Mouse (Mus musculus) liver, adult 2 months (tissue): ENCODE data around the gene Ggt7. TPM values are rescaled to one million over a fixed set of nuclear protein-coding genes. Genes with fewer than 3 reads are reported as not detected.

ENCODE experiments used
- DNase-seq: peaks from one replicate; pipeline ENCODE4 v3.0.0-alpha.2; 2011; ENCODE audit warnings: low read depth, low spot score; ENCODE audit errors: extremely low read depth
- H3K27ac ChIP-seq: fragments of 200-500 bp; replicated peaks from 2 replicates; pipeline ENCODE4 v1.5.1; 2012; ENCODE audit warnings: low read depth, mild to moderate bottlenecking, control low read depth, inconsistent platforms, low read length; ENCODE audit not compliant: insufficient read depth
- H3K27me3 ChIP-seq: fragments of 200-500 bp; 2 replicates; pipeline ENCODE4 v1.6.1; 2012; ENCODE audit warnings: mild to moderate bottlenecking, moderate library complexity, low read length, inconsistent platforms; ENCODE audit not compliant: control insufficient read depth, insufficient read depth
- H3K36me3 ChIP-seq: fragments of 200-500 bp; 2 replicates; pipeline ENCODE4 v1.6.1; 2012; ENCODE audit warnings: low read length, inconsistent platforms; ENCODE audit not compliant: control insufficient read depth, insufficient read depth
- H3K4me1 ChIP-seq: fragments of 200-500 bp; 2 replicates; pipeline ENCODE4 v1.6.1; 2011; ENCODE audit warnings: low read length; ENCODE audit not compliant: control insufficient read depth, insufficient read depth
- H3K4me3 ChIP-seq: fragments of 200-500 bp; 2 replicates; pipeline ENCODE4 v1.5.1; 2011; ENCODE audit warnings: low read depth, mild to moderate bottlenecking, control low read depth, low read length, moderate library complexity; ENCODE audit not compliant: insufficient read depth
- H3K79me2 ChIP-seq: fragments of 200-500 bp; 2 replicates; pipeline ENCODE4 v1.6.1; 2012; ENCODE audit warnings: inconsistent platforms, mild to moderate bottlenecking, low read length, moderate library complexity; ENCODE audit not compliant: control insufficient read depth, insufficient read depth
- H3K9ac ChIP-seq: fragments of 200-500 bp; 2 replicates; pipeline ENCODE4 v1.6.1; 2012; ENCODE audit warnings: low read depth, mild to moderate bottlenecking, control low read depth, inconsistent platforms, low read length
- CTCF ChIP-seq: fragments of 200-500 bp; IDR thresholded peaks from 2 replicates; pipeline ENCODE4 v1.5.1; 2011; ENCODE audit warnings: low read depth, low read length, control low read depth
- POLR2A ChIP-seq: fragments of 200-500 bp; IDR thresholded peaks from 2 replicates; pipeline ENCODE4 v1.6.1; 2011; ENCODE audit warnings: low read length, control low read depth; ENCODE audit not compliant: insufficient read depth; ENCODE audit errors: extremely low read depth
- WGBS: fragments of 180-500 bp; shearing (Covaris S2); methylation state at CpG from one replicate; pipeline ENCODE4 v1.1.7; 2018; 5-methylcytosine and 5-hydroxymethylcytosine counted together
- polyA plus RNA-seq: library from polyadenylated mRNA; depleted of rRNA; stranded (reverse); fragments of >200 nt; gene quantifications from 2 replicates; pipeline ENCODE4 v1.2.3, GENCODE M21; 2012
- total RNA-seq: library from RNA; depleted of rRNA; stranded (reverse); fragments of >200 nt; gene quantifications from 2 replicates; pipeline ENCODE4 v1.2.3, GENCODE M21; 2014

The Ggt7 gene
- total and polyA plus RNA-seq, 2 experiments, result 0.18 to 1.7 TPM

GRCm38 (mm10) chr2:155505811-155506210 is 12.2 kb downstream of the Ggt7 start:
- H3K4me1 ChIP-seq, result no peaks in the 10 kb centered on the region
- no peaks in the 10 kb centered on the region for H3K27me3 ChIP-seq
- H3K27ac ChIP-seq, result no peak overlapping the region
- 88% methylated on average over 9 of the region's 9 CpGs for WGBS
- TF ChIP-seq CTCF, result no peak
- TF ChIP-seq POLR2A, result no peak
- DNase-seq, result no peak
- H3K9ac ChIP-seq, result no peak overlapping the region
- no peaks in the 10 kb centered on the region for H3K79me2 ChIP-seq
- no peak overlapping the region for H3K4me3 ChIP-seq
- no peaks in the 10 kb centered on the region for H3K36me3 ChIP-seq

DNA sequence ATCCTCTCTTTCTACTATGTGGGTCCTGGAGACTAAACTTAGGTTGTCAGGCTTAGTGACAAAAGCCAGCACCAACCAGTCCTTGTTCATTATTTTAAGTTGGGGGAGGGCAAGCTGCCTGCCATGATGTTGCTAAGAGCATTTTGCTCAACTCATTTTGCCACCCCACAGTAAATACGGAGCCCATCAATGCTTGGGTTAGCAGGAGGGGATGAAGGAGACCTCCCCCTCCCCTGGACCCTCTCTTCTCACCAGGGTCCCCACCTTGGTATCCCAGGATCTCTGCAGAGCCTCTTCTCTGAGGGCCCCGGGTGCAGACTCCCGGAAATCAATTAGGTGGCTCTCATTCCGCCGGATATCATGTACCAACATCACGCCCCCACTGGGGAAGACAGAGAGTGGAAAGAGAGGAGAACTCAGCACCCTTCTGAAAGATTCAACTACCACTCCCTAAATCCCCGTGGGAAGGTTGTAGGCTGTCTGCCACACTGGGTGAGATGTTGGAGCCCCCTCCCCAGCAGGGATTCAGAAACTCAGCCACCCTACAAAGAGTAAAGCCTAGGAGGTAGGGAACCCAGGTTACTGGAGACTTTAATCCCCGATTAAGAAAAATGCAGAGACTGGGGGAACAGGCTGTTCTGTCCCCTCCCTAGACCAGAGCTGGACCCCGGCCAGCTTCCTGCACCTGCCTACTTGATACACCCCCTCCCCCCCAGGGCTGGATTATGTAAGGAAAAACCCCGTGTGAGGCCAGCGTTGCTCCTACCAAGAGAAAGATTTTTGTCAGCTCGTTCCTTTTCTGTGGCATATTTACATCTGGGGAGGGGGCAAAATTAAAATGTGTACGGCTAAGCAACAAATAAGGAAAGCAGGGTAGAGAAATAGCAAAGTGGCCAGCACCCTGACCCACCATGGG is 13.3 kb downstream of the Ggt7 start:
- 60% methylated on average over 13 of the region's 13 CpGs for WGBS

GRCm38 (mm10) chr2:155502596-155502995 is 15.4 kb downstream of the Ggt7 start:
- H3K9ac ChIP-seq, result no peak overlapping the region
- no peaks in the 10 kb centered on the region for H3K27me3 ChIP-seq
- WGBS, result 83% methylated on average over 7 of the region's 7 CpGs
- H3K36me3 ChIP-seq, result no peaks in the 10 kb centered on the region
- no peak overlapping the region for H3K4me3 ChIP-seq
- no peaks in the 10 kb centered on the region for H3K4me1 ChIP-seq
- TF ChIP-seq CTCF, result no peak
- no peak for TF ChIP-seq POLR2A
- H3K27ac ChIP-seq, result no peak overlapping the region
- no peaks in the 10 kb centered on the region for H3K79me2 ChIP-seq
- no peak for DNase-seq

More for the DNA sequence above, 13.3 kb downstream of the Ggt7 start:
- TF ChIP-seq POLR2A (no peak), CTCF (no peak)
- Histone ChIP-seq H3K4me1 (no peaks in the 10 kb centered on the region), H3K27me3 (no peaks in the 10 kb centered on the region), H3K27ac (no peak overlapping the region), H3K79me2 (no peaks in the 10 kb centered on the region), H3K36me3 (no peaks in the 10 kb centered on the region), H3K4me3 (no peak overlapping the region), H3K9ac (no peak overlapping the region)
- no peak for DNase-seq

DNA sequence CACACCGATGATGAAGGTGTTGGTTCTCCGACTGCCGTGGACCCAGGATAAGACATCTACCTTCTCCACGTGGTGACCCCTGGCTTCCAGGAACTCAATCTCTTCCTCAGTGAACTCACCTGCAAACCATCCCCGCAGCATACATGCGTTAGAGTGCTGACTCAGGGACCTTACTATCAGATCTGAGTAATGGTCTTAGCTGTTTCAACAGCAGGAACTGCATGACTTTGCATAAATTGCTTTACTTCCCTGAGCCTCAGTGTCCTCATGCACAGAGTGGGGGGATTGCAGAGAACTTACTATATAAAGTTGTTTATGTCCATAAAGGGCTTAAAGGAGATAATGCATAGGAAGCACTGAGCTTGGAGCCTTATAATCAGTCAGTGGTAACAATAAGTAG is 27.0 kb downstream of the Ggt7 start:
- WGBS, result 90% methylated on average over 6 of the region's 6 CpGs

DNA sequence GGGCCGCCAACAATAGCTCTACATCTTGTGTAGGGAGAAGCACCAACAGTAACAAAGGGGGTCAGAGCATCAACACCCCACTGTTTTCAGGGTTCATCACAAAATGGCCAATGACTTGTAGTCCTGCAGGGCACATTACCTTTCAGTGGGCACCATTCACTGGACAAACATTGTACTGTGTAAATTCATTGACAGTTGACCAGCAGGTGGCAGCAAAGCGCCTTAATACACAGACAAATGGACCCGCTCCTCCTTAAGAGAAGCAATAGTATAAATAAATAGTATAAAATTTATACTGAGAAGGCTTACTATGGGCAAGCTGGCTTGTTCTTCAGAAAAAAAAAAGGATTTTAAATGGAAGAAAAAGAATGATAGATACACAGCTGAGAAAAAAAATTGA is 36.0 kb downstream of the Ggt7 start:
- Histone ChIP-seq H3K27me3 (no peaks in the 10 kb centered on the region), H3K4me1 (no peaks in the 10 kb centered on the region), H3K27ac (no peak overlapping the region), H3K79me2 (no peaks in the 10 kb centered on the region), H3K36me3 (no peaks in the 10 kb centered on the region), H3K4me3 (no peak overlapping the region), H3K9ac (no peak overlapping the region)
- no peak for TF ChIP-seq POLR2A
- TF ChIP-seq CTCF, result peak; percentile 45
- peak; percentile 63 for DNase-seq
- WGBS, result 52% methylated on average over 3 of the region's 3 CpGs

More for the DNA sequence above, 27.0 kb downstream of the Ggt7 start:
- no peak overlapping the region for H3K9ac ChIP-seq
- no peak for TF ChIP-seq CTCF
- TF ChIP-seq POLR2A, result no peak
- no peak for DNase-seq
- no peaks in the 10 kb centered on the region for H3K36me3 ChIP-seq
- no peaks in the 10 kb centered on the region for H3K4me1 ChIP-seq
- no peaks in the 10 kb centered on the region for H3K79me2 ChIP-seq
- no peak overlapping the region for H3K4me3 ChIP-seq
- no peaks in the 10 kb centered on the region for H3K27me3 ChIP-seq
- H3K27ac ChIP-seq, result no peak overlapping the region

GRCm38 (mm10) chr2:155473570-155474088 is 44.4 kb downstream of the Ggt7 start, which contains the start of gene Ncoa6:
TSS of gene Ncoa6 (minus strand) at chr2:155473894.
- WGBS, result 3% methylated on average over 42 of the region's 72 CpGs
- peak within 1 kb of the TSS; percentile 82 for H3K27ac ChIP-seq
- H3K9ac ChIP-seq, result peak within 1 kb of the TSS; percentile 99
- no peaks in the 10 kb centered on the region for H3K36me3 ChIP-seq
- H3K79me2 ChIP-seq, result peaks cover 29% of the 10 kb centered on the region
- no peaks in the 10 kb centered on the region for H3K27me3 ChIP-seq
- no peak for TF ChIP-seq CTCF
- TF ChIP-seq POLR2A, result no peak
- H3K4me3 ChIP-seq, result peak within 1 kb of the TSS; percentile 92
- peaks cover 20% of the 10 kb centered on the region for H3K4me1 ChIP-seq
- DNase-seq, result peak; percentile 50
